Mouse (Mus musculus) myocyte (in vitro differentiated cells): Measurements from ENCODE around the gene Prim2.

ENCODE experiments used
- CEBPB ChIP-seq: IDR thresholded peaks from 2 replicates; pipeline ENCODE4 v1.6.1; 2011; ENCODE audit warnings: mild to moderate bottlenecking, moderate library complexity; ENCODE audit not compliant: poor library complexity, insufficient read depth, severe bottlenecking
- E2F4 ChIP-seq: IDR thresholded peaks from one replicate; pipeline ENCODE4 v1.6.1; 2011; ENCODE audit warnings: mild to moderate bottlenecking, control low read depth, moderate library complexity; ENCODE audit not compliant: insufficient read depth
- MAX ChIP-seq: IDR thresholded peaks from one replicate; pipeline ENCODE4 v1.6.1; 2011; ENCODE audit warnings: low read depth, mild to moderate bottlenecking, control low read depth
- MYOG ChIP-seq, 3 experiments: IDR thresholded peaks; one replicate each; pipeline ENCODE4 v1.6.1; 2011; ENCODE audit warnings: control low read depth in 2 of 3, low read depth in 2 of 3, mild to moderate bottlenecking in 2 of 3; ENCODE audit not compliant: insufficient read length in 2 of 3, control insufficient read depth in 1 of 3, insufficient read depth in 1 of 3
- POLR2A ChIP-seq: IDR thresholded peaks from one replicate; pipeline ENCODE4 v1.6.1; 2011; ENCODE audit warnings: low read depth, mild to moderate bottlenecking, control low read depth, moderate library complexity; ENCODE audit not compliant: insufficient read length
- POLR2AphosphoS2 ChIP-seq: IDR thresholded peaks from one replicate; pipeline ENCODE4 v1.6.1; 2011; ENCODE audit warnings: low read depth, control low read depth; ENCODE audit not compliant: insufficient read length
- SRF ChIP-seq: IDR thresholded peaks from one replicate; pipeline ENCODE4 v1.6.1; 2011; ENCODE audit warnings: low read depth; ENCODE audit not compliant: control insufficient read depth, insufficient read length
- TCF12 ChIP-seq: IDR thresholded peaks from one replicate; pipeline ENCODE4 v1.6.1; 2011; ENCODE audit warnings: mild to moderate bottlenecking, control low read depth; ENCODE audit not compliant: poor library complexity, insufficient read depth, severe bottlenecking
- TCF3 ChIP-seq: IDR thresholded peaks from one replicate; pipeline ENCODE4 v1.6.1; 2011; ENCODE audit warnings: low read depth, control low read depth; ENCODE audit not compliant: insufficient read length
- USF1 ChIP-seq: IDR thresholded peaks from one replicate; pipeline ENCODE4 v1.6.1; 2011; ENCODE audit warnings: low read depth, mild to moderate bottlenecking, control low read depth, moderate library complexity

- no peak for TF ChIP-seq TCF12
- TF ChIP-seq MYOG (IDR thresholded peaks at IDR 0.05; ENCODE audit: control insufficient read depth in 1 of 3, insufficient read depth in 1 of 3, insufficient read length in 2 of 3, low read depth in 2 of 3): no peak
- TF ChIP-seq E2F4: no peak
- TF ChIP-seq POLR2A: no peak
- TF ChIP-seq CEBPB: no peak
- no peak for TF ChIP-seq USF1
- TF ChIP-seq MAX: no peak
- no peak for TF ChIP-seq POLR2AphosphoS2
- no peak for TF ChIP-seq SRF
- TF ChIP-seq TCF3: no peak
These were observed 31.6 kb upstream of the Prim2 start for GRCm38 (mm10) chr1:33701244-33701643.
